Mouse (Mus musculus) erythroblast, embryonic 14.5 days (primary cell): ENCODE measurements around the gene Efhd2. TPM values are rescaled to one million over a fixed set of nuclear protein-coding genes. Genes with fewer than 3 reads are reported as not detected.

Experiments used
- H3K27me3 ChIP-seq: 2 replicates; pipeline ENCODE4 v1.6.1; 2012; ENCODE audit warnings: inconsistent platforms; ENCODE audit not compliant: control insufficient read depth
- H3K36me3 ChIP-seq: 2 replicates; pipeline ENCODE4 v1.6.1; 2012; ENCODE audit warnings: mild to moderate bottlenecking, inconsistent platforms; ENCODE audit not compliant: control insufficient read depth
- H3K4me1 ChIP-seq: 2 replicates; pipeline ENCODE4 v1.6.1; 2012; ENCODE audit warnings: inconsistent platforms; ENCODE audit not compliant: control insufficient read depth
- H3K4me3 ChIP-seq: replicated peaks from 2 replicates; pipeline ENCODE3; 2012; ENCODE audit warnings: moderate library complexity, mild to moderate bottlenecking, inconsistent platforms
- H3K9me3 ChIP-seq: 2 replicates; pipeline ENCODE4 v1.6.1; 2012; ENCODE audit warnings: low read length, inconsistent platforms, mixed read lengths; ENCODE audit not compliant: control insufficient read depth
- GATA1 ChIP-seq: IDR thresholded peaks from 2 replicates; pipeline ENCODE4 v1.6.1; 2012; ENCODE audit warnings: low read length, inconsistent platforms, mixed read lengths
- TAL1 ChIP-seq: IDR thresholded peaks from 3 replicates; pipeline ENCODE4 v1.6.1; 2012; ENCODE audit warnings: low read length, inconsistent platforms, mixed read lengths
- polyA plus RNA-seq: library from polyadenylated mRNA; stranded (reverse); fragments of >175 nt; gene quantifications from 2 replicates; pipeline ENCODE4 v1.2.3, GENCODE M21; 2012

Gene Efhd2
- polyA plus RNA-seq, 1 experiment, result 4.2 TPM

- TF ChIP-seq TAL1 (no peak), GATA1 (no peak)
- Histone ChIP-seq H3K36me3 (no peaks in the 10 kb centered on the region), H3K4me3 (no peak overlapping the region), H3K9me3 (no peaks in the 10 kb centered on the region), H3K27me3 (peaks cover 14% of the 10 kb centered on the region), H3K4me1 (no peaks in the 10 kb centered on the region; the same call in 1 of the 2 replicates)
These were observed 10.7 kb upstream of the Efhd2 start for GRCm38 (mm10) chr4:141885451-141885850.

DNA sequence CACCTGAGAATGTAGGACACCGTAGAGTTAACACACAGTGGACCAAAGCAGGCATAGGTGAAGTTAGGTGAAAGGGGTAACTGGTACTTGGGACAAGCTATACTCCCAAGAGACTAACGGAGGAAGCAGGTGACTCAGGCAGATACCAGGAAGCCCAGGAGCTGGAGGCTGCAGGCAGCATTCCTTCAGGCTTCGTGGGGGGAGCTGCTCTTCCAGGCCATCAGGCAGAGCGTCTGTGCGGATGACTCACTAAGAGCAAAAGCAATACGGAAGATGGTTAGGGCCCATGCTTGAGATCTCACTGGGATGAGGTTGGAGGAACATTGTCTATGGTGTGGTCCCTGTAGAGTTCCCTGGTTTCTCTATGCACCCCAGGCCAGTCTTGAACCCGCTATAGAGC lies 8.1 kb upstream of the Efhd2 start:
- no peaks in the 10 kb centered on the region for H3K36me3 ChIP-seq
- no peaks in the 10 kb centered on the region for H3K9me3 ChIP-seq
- H3K4me1 ChIP-seq, result no peaks in the 10 kb centered on the region; the same call in 1 of the 2 replicates
- no peak overlapping the region for H3K4me3 ChIP-seq
- peaks cover 33% of the 10 kb centered on the region for H3K27me3 ChIP-seq
- no peak for TF ChIP-seq GATA1
- TF ChIP-seq TAL1, result no peak

- Histone ChIP-seq H3K4me1 (no peaks in the 10 kb centered on the region; the same call in 1 of the 2 replicates), H3K4me3 (no peak overlapping the region), H3K27me3 (peaks cover 42% of the 10 kb centered on the region), H3K9me3 (no peaks in the 10 kb centered on the region), H3K36me3 (no peaks in the 10 kb centered on the region)
- TF ChIP-seq TAL1, result no peak
- TF ChIP-seq GATA1, result no peak
These were observed 7.2 kb upstream of the Efhd2 start for GRCm38 (mm10) chr4:141881950-141882349.

GRCm38 (mm10) chr4:141881289-141881914 lies 6.7 kb upstream of the Efhd2 start:
- Histone ChIP-seq H3K4me1 (peaks cover 2% of the 10 kb centered on the region), H3K36me3 (no peaks in the 10 kb centered on the region), H3K9me3 (no peaks in the 10 kb centered on the region), H3K4me3 (no peak overlapping the region), H3K27me3 (peaks cover 42% of the 10 kb centered on the region)
- TF ChIP-seq TAL1, result no peak
- TF ChIP-seq GATA1, result no peak

GRCm38 (mm10) chr4:141879875-141880274 lies 5.2 kb upstream of the Efhd2 start:
- Histone ChIP-seq H3K36me3 (no peaks in the 10 kb centered on the region), H3K27me3 (peaks cover 46% of the 10 kb centered on the region)
- TF ChIP-seq GATA1 (no peak), TAL1 (no peak)

DNA sequence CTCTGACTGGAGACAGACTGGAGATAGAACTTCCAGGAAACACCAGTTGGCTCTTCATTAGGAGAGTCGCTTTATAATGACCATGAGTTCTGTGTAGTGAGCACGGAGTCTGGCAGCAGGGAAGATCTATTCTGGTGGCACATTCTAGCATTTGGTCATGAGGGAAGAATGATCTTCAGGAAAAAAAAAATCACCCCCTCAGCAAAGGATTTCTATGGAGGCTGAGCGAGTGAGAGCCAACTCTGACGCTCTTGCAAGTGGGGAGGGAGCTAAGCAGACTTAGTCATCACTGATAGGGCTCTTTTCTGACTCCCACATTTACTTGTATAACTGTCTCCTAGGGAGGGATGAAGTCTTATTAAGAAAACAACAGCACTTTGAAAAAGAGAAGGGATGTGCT lies 4.4 kb upstream of the Efhd2 start:
- Histone ChIP-seq H3K9me3 (no peaks in the 10 kb centered on the region), H3K4me3 (no peak overlapping the region), H3K4me1 (peaks cover 24% of the 10 kb centered on the region), H3K36me3 (no peaks in the 10 kb centered on the region), H3K27me3 (peaks cover 46% of the 10 kb centered on the region)
- TF ChIP-seq GATA1, result no peak
- no peak for TF ChIP-seq TAL1

More at GRCm38 (mm10) chr4:141879875-141880274, 5.2 kb upstream of the Efhd2 start:
- Histone ChIP-seq H3K4me3 (no peak overlapping the region), H3K4me1 (peaks cover 17% of the 10 kb centered on the region), H3K9me3 (no peaks in the 10 kb centered on the region)

GRCm38 (mm10) chr4:141878621-141879020 lies 3.9 kb upstream of the Efhd2 start:
- no peaks in the 10 kb centered on the region for H3K9me3 ChIP-seq
- no peaks in the 10 kb centered on the region for H3K36me3 ChIP-seq
- peaks cover 29% of the 10 kb centered on the region for H3K4me1 ChIP-seq
- peaks cover 46% of the 10 kb centered on the region for H3K27me3 ChIP-seq
- TF ChIP-seq GATA1, result no peak
- TF ChIP-seq TAL1, result no peak
- no peak overlapping the region for H3K4me3 ChIP-seq

- peak overlapping the region; percentile 84 for H3K4me3 ChIP-seq
- H3K27me3 ChIP-seq, result peaks cover 40% of the 10 kb centered on the region
- no peaks in the 10 kb centered on the region for H3K9me3 ChIP-seq
- TF ChIP-seq GATA1 (no peak), TAL1 (no peak)
- peaks cover 59% of the 10 kb centered on the region for H3K4me1 ChIP-seq
- peaks cover 18% of the 10 kb centered on the region for H3K36me3 ChIP-seq
These were observed 875 bp upstream of the Efhd2 start for GRCm38 (mm10) chr4:141875481-141876108.

GRCm38 (mm10) chr4:141874111-141874600 lies 564 bp downstream of the Efhd2 start:
- Histone ChIP-seq H3K4me1 (peaks cover 65% of the 10 kb centered on the region), H3K4me3 (peak overlapping the region; percentile 84)
- no peak for TF ChIP-seq TAL1

More at GRCm38 (mm10) chr4:141874111-141874600, 564 bp downstream of the Efhd2 start:
- peaks cover 30% of the 10 kb centered on the region for H3K36me3 ChIP-seq
- peaks cover 30% of the 10 kb centered on the region for H3K27me3 ChIP-seq
- H3K9me3 ChIP-seq, result no peaks in the 10 kb centered on the region
